Mouse (Mus musculus): Measurements from ENCODE around the gene Ebpl. TPM values are rescaled to one million over a fixed set of nuclear protein-coding genes. Genes with fewer than 3 reads are reported as not detected.
A peak's percentile ranks its signal among the peaks of the same experiment; 100 is the strongest.

Ebpl gene
- total RNA-seq (2021), result 1 to 10 TPM; 1.8 to 1.9 TPM
- long read RNA-seq, experiment 1, full-length matches to known transcripts, result 9 of 10 reads
- long read RNA-seq, experiment 1, partial matches to known transcripts, result 0 of 10 reads
- long read RNA-seq, experiment 1, other reads (novel, unspliced or antisense), result 1 of 10 reads
- long read RNA-seq, experiment 2, full-length matches to known transcripts, result 6 of 6 reads
- long read RNA-seq, experiment 2, partial matches to known transcripts, result 0 of 6 reads
- long read RNA-seq, experiment 2, other reads (novel, unspliced or antisense), result 0 of 6 reads

GRCm38 (mm10) chr14:61360131-61360980 is at the start of gene Ebpl:
Gene Ebpl, minus strand, starts transcription at chr14:61360439.
- peak; percentile 96 for DNase-seq
- intact Hi-C loops (cut with DNase I; ENCODE audit: low total_unique reads), result no loop called here

GRCm38 (mm10) chr14:61410020-61410419 is 49.8 kb upstream of the Ebpl start:
- intact Hi-C loops (cut with DNase I; ENCODE audit: low total_unique reads), result no loop called here
- DNase-seq, result no peak

GRCm38 (mm10) chr14:61407055-61407454 is 46.8 kb upstream of the Ebpl start:
- DNase-seq, result no peak
- intact Hi-C loops (cut with DNase I; ENCODE audit: low total_unique reads), result no loop called here

- intact Hi-C loops (cut with DNase I; ENCODE audit: low total_unique reads), result no loop called here
- DNase-seq, result no peak
Observed at GRCm38 (mm10) chr14:61405761-61406160, 45.5 kb upstream of the Ebpl start.

GRCm38 (mm10) chr14:61404941-61405340 is 44.7 kb upstream of the Ebpl start:
- intact Hi-C loops (cut with DNase I; ENCODE audit: low total_unique reads), result no loop called here
- DNase-seq, result no peak

GRCm38 (mm10) chr14:61394745-61395144 is 34.5 kb upstream of the Ebpl start:
- no peak for DNase-seq
- intact Hi-C loops (cut with DNase I; ENCODE audit: low total_unique reads), result no loop called here

- intact Hi-C loops (cut with DNase I; ENCODE audit: low total_unique reads), result no loop called here
- peak; percentile 10 for DNase-seq
Observed at GRCm38 (mm10) chr14:61390586-61390985, 30.3 kb upstream of the Ebpl start.

- no peak for DNase-seq
- intact Hi-C loops (cut with DNase I; ENCODE audit: low total_unique reads), result no loop called here
Observed at GRCm38 (mm10) chr14:61367290-61367689, 7.1 kb upstream of the Ebpl start.

- intact Hi-C loops (cut with DNase I; ENCODE audit: low total_unique reads), result no loop called here
- DNase-seq, result no peak
Observed at GRCm38 (mm10) chr14:61364656-61365055, 4.4 kb upstream of the Ebpl start.

GRCm38 (mm10) chr14:61363734-61364133 is 3.5 kb upstream of the Ebpl start:
- DNase-seq, result no peak
- intact Hi-C loops (cut with DNase I; ENCODE audit: low total_unique reads), result no loop called here

- no peak for DNase-seq
- intact Hi-C loops (cut with DNase I; ENCODE audit: low total_unique reads), result no loop called here
Observed at GRCm38 (mm10) chr14:61362268-61362667, 2.0 kb upstream of the Ebpl start.

GRCm38 (mm10) chr14:61360981-61361511 is 807 bp upstream of the Ebpl start:
- DNase-seq, result no peak
- intact Hi-C loops (cut with DNase I; ENCODE audit: low total_unique reads), result no loop called here

- no peak for DNase-seq
- intact Hi-C loops (cut with DNase I; ENCODE audit: low total_unique reads), result no loop called here
Observed at GRCm38 (mm10) chr14:61354251-61355235, 5.7 kb downstream of the Ebpl start.

- intact Hi-C loops (cut with DNase I; ENCODE audit: low total_unique reads), result no loop called here
- DNase-seq, result no peak
Observed at GRCm38 (mm10) chr14:61350808-61351207, 9.4 kb downstream of the Ebpl start.

GRCm38 (mm10) chr14:61349876-61350275 is 10.4 kb downstream of the Ebpl start:
- intact Hi-C loops (cut with DNase I; ENCODE audit: low total_unique reads), result no loop called here
- DNase-seq, result no peak

GRCm38 (mm10) chr14:61346827-61347698 is 13.2 kb downstream of the Ebpl start:
- intact Hi-C loops (cut with DNase I; ENCODE audit: low total_unique reads), result no loop called here
- DNase-seq, result no peak

- intact Hi-C loops (cut with DNase I; ENCODE audit: low total_unique reads), result no loop called here
- DNase-seq, result no peak
Observed at GRCm38 (mm10) chr14:61344590-61344989, 15.6 kb downstream of the Ebpl start.

- intact Hi-C loops (cut with DNase I; ENCODE audit: low total_unique reads), result no loop called here
- DNase-seq, result no peak
Observed at GRCm38 (mm10) chr14:61339381-61339780, 20.9 kb downstream of the Ebpl start.
